Mouse (Mus musculus) limb, embryonic 11.5 days (tissue): Measurements from ENCODE around the gene Gm20909. TPM values are rescaled to one million over a fixed set of nuclear protein-coding genes. Genes with fewer than 3 reads are reported as not detected.
"Not testable (repeated sequence)": the region's sequence is repeated elsewhere in the genome, so short reads cannot be mapped to it uniquely, and the experiment has no call there.

ENCODE experiments used
- ATAC-seq: fragments of 200-750 bp; cut with Nextera tagmentation; 2 replicates; pipeline ENCODE4 v1.8.0; 2017; ENCODE audit warnings: low read depth; ENCODE audit not compliant: insufficient number of reproducible peaks, low FRiP score, low TSS enrichment
- DNase-seq: peaks from one replicate; pipeline ENCODE4 v3.0.0-alpha.2; 2015; ENCODE audit warnings: low spot score
- H3K27ac ChIP-seq: fragments of 300-500 bp; sonication (generic); replicated peaks from 2 replicates; pipeline ENCODE4 v1.5.1; 2014; ENCODE audit warnings: low read depth, mild to moderate bottlenecking, low read length
- H3K27me3 ChIP-seq: fragments of 300-500 bp; sonication (generic); 2 replicates; pipeline ENCODE4 v1.6.1; 2014; ENCODE audit warnings: mild to moderate bottlenecking, low read length, mixed read lengths; ENCODE audit not compliant: control insufficient read depth, insufficient read depth
- H3K36me3 ChIP-seq: fragments of 300-500 bp; sonication (generic); 2 replicates; pipeline ENCODE4 v1.6.1; 2014; ENCODE audit warnings: mild to moderate bottlenecking, low read length, moderate library complexity, mixed read lengths; ENCODE audit not compliant: control insufficient read depth, insufficient read depth
- H3K4me1 ChIP-seq: fragments of 300-500 bp; sonication (generic); 2 replicates; pipeline ENCODE4 v1.6.1; 2014; ENCODE audit warnings: low read length, mixed read lengths; ENCODE audit not compliant: control insufficient read depth, insufficient read depth
- H3K4me2 ChIP-seq: fragments of 300-500 bp; sonication (generic); 2 replicates; pipeline ENCODE4 v1.6.1; 2014; ENCODE audit warnings: low read depth, mild to moderate bottlenecking, moderate library complexity; ENCODE audit not compliant: severe bottlenecking
- H3K4me3 ChIP-seq: fragments of 300-500 bp; sonication (generic); 2 replicates; pipeline ENCODE4 v1.5.1; 2014; ENCODE audit warnings: low read depth, low read length
- H3K9ac ChIP-seq: fragments of 300-500 bp; sonication (generic); 2 replicates; pipeline ENCODE4 v1.6.1; 2014; ENCODE audit warnings: mild to moderate bottlenecking, low read length
- H3K9me3 ChIP-seq: fragments of 300-500 bp; sonication (generic); 2 replicates; pipeline ENCODE4 v1.6.1; 2016; ENCODE audit warnings: low read length; ENCODE audit not compliant: control insufficient read depth
- WGBS: fragments of 180-500 bp; shearing (Covaris S2); extraction: QIAGEN DNeasy Blood & Tissue Kit; methylation state at CpG from one replicate; pipeline ENCODE4 v1.1.7; 2014; 5-methylcytosine and 5-hydroxymethylcytosine counted together
- polyA plus RNA-seq: library from polyadenylated mRNA; unstranded; fragments of >200 nt; fragmentation: Nextera tagmentation; extraction: Ambion mirVana; gene quantifications from 2 replicates; pipeline ENCODE4 v1.2.1, GENCODE M21; 2014

Gm20909 gene
- not detected in 2 replicates for polyA plus RNA-seq

GRCm38 (mm10) chrY:21164270-21164669 lies at the start of gene Gm20909:
Gene Gm20909, plus strand, starts transcription at chrY:21164570.
- not testable (repeated sequence) for ATAC-seq, H3K27ac ChIP-seq, H3K27me3 ChIP-seq, H3K4me1 ChIP-seq, H3K9me3 ChIP-seq, H3K36me3 ChIP-seq, H3K9ac ChIP-seq, H3K4me3 ChIP-seq, DNase-seq, H3K4me2 ChIP-seq
- no CpG with 5 or more reads among the region's 4 CpGs for WGBS

Other genes with a start within 250 kb of the Gm20909 start
- gene Gm29866, start 170.9 kb upstream of the Gm20909 start, polyA plus RNA-seq = not detected in 2 replicates
- not detected in 2 replicates for gene Gm20865, start 77.0 kb downstream of the Gm20909 start, polyA plus RNA-seq